Comparison of ENCODE assay signal across 9 mouse cellular contexts in genomic region chr4:144765722-144766121, GRCm38 (mm10). TPM values are rescaled to one million over a fixed set of nuclear protein-coding genes. Genes with fewer than 3 reads are reported as not detected.
DNase-seq lines count a peak whose midpoint lies in the region; ATAC-seq lines count a peak whose summit lies in the region.
"Had no signal": no experiment of that assay in that cellular context is flagged by ENCODE, and none has a peak within 500 bp of the region (broad histone marks: within the 10 kb centered on the region; RNA-seq: fewer than 3 reads in every experiment).

No protein-coding gene starts in this region.

- no peaks in the 10 kb centered on the region for H3K36me3 ChIP-seq in hindbrain, embryonic 16.5 days (ENCODE audit: control insufficient read depth, insufficient read depth, low read length)
- H3K36me3 ChIP-seq in hindbrain, embryonic 10.5 days, result no peaks in the 10 kb centered on the region

- WGBS in hindbrain, embryonic 16.5 days, result 41% methylated on average over 2 of the region's 2 CpGs
- 44% methylated on average over 2 of the region's 2 CpGs for WGBS in hindbrain, embryonic 10.5 days

- ATAC-seq in hindbrain, embryonic 16.5 days, result peak; percentile 65; the same call in 1 of the 2 replicates
- no peak for ATAC-seq in erythroid progenitor cell, adult 5-6 weeks (replicated peaks; ENCODE audit: low FRiP score, poor library complexity, severe bottlenecking)

- H3K9ac ChIP-seq in hindbrain, embryonic 16.5 days (ENCODE audit: low read depth, low read length), result no peak overlapping the region

- H3K27ac ChIP-seq in hindbrain, embryonic 16.5 days (ENCODE audit: low read depth, low read length), result no peak overlapping the region
- H3K27ac ChIP-seq in hindbrain, embryonic 10.5 days, result no peak overlapping the region

- H3K27me3 ChIP-seq in hindbrain, embryonic 16.5 days (replicated peaks; ENCODE audit: control insufficient read depth, insufficient read depth, low read length), result no peaks in the 10 kb centered on the region
- H3K27me3 ChIP-seq in hindbrain, embryonic 10.5 days (ENCODE audit: insufficient read depth, poor library complexity, severe bottlenecking), result no peaks in the 10 kb centered on the region

- H3K4me1 ChIP-seq in hindbrain, embryonic 16.5 days (ENCODE audit: control insufficient read depth, insufficient read depth, low read depth, low read length), result no peaks in the 10 kb centered on the region
- no peaks in the 10 kb centered on the region for H3K4me1 ChIP-seq in hindbrain, embryonic 10.5 days (replicated peaks)

- no peak for DNase-seq in hindbrain, embryonic 10.5 days (ENCODE audit: low spot score)
- peak; percentile 10 for DNase-seq in MN1 (ENCODE audit: low spot score)
- DNase-seq in cerebellum, adult 8-10 months, result peak; percentile 12
- DNase-seq in heart, postnatal 14 days, result peak; percentile 30 to 65
- DNase-seq in left cerebral cortex, postnatal 10 days (ENCODE audit: extremely low spot score in 1 of 2, low spot score in 2 of 2), result peak; percentile 17 to 46
- peak; percentile 56 for DNase-seq in right cerebral cortex, postnatal 14 days

- intact Hi-C loops in heart, postnatal 14 days (cut with DNase I), result loop anchor here (5.0 to 10.0 kb wide), 4 partner anchors 112 to 532 kb away; no protein-coding TSS in a partner anchor
- intact Hi-C loops in left cerebral cortex, postnatal 10 days (cut with DNase I), result loop anchor here (10.0 kb wide), 4 partner anchors 109 to 389 kb away; no protein-coding TSS in a partner anchor

- H3K4me2 ChIP-seq in hindbrain, embryonic 16.5 days (ENCODE audit: low read length), result no peak overlapping the region

- H3K4me3 ChIP-seq in hindbrain, embryonic 16.5 days (ENCODE audit: low read length), result no peak overlapping the region
- no peak overlapping the region for H3K4me3 ChIP-seq in hindbrain, embryonic 10.5 days

- H3K9me3 ChIP-seq in hindbrain, embryonic 16.5 days (ENCODE audit: control insufficient read depth, low read length), result no peaks in the 10 kb centered on the region
- no peaks in the 10 kb centered on the region for H3K9me3 ChIP-seq in hindbrain, embryonic 10.5 days

RNA-seq across cellular contexts. Expression of gene Gm438, which starts 20.7 kb away (rescaled TPM):
- not detected in 2 replicates for polyA plus RNA-seq in hindbrain, embryonic 16.5 days (2015; fragmentation: Nextera tagmentation; extraction: Ambion mirVana)
- polyA plus RNA-seq in hindbrain, embryonic 10.5 days (2016; fragmentation: Nextera tagmentation; extraction: Ambion mirVana), result not detected in 2 replicates
- total RNA-seq in heart, postnatal 14 days (2021), result not detected
- not detected for total RNA-seq in left cerebral cortex, postnatal 10 days (2021)
- not detected in 2 replicates for total RNA-seq in erythroid progenitor cell, adult 5-6 weeks (2015; ENCODE audit: low replicate concordance)
- total RNA-seq in erythroid progenitor cell, adult 5-6 weeks (2017; ENCODE audit: low replicate concordance), result not detected in 2 replicates
- total RNA-seq: left cerebral cortex, adult 8-10 months had no signal

RNA-seq across cellular contexts. Expression of gene Gm13178, which starts 44.5 kb away (rescaled TPM):
- not detected in 2 replicates for polyA plus RNA-seq in hindbrain, embryonic 16.5 days (2015; fragmentation: Nextera tagmentation; extraction: Ambion mirVana)
- not detected in 2 replicates for polyA plus RNA-seq in hindbrain, embryonic 10.5 days (2016; fragmentation: Nextera tagmentation; extraction: Ambion mirVana)
- total RNA-seq in heart, postnatal 14 days (2021), result not detected
- not detected for total RNA-seq in left cerebral cortex, postnatal 10 days (2021)
- not detected in 2 replicates for total RNA-seq in erythroid progenitor cell, adult 5-6 weeks (2015; ENCODE audit: low replicate concordance)
- not detected in 2 replicates for total RNA-seq in erythroid progenitor cell, adult 5-6 weeks (2017; ENCODE audit: low replicate concordance)
